ENCODE assay signal across 22 mouse cellular contexts in genomic region chr6:134855926-134856325, GRCm38 (mm10). TPM values are rescaled to one million over a fixed set of nuclear protein-coding genes. Genes with fewer than 3 reads are reported as not detected.
A peak's percentile ranks its signal among the peaks of the same experiment; 100 is the strongest.
DNase-seq lines count a peak whose midpoint lies in the region; ATAC-seq and TF ChIP-seq lines count a peak whose summit lies in the region.
"Had no signal": no experiment of that assay in that cellular context is flagged by ENCODE, and none has a peak within 500 bp of the region (broad histone marks: within the 10 kb centered on the region; RNA-seq: fewer than 3 reads in every experiment).

No protein-coding gene starts in this region.

- WGBS in kidney, embryonic 15.5 days: 90% methylated on average over 16 of the region's 16 CpGs
- 65% methylated on average over 16 of the region's 16 CpGs for whole genome bisulfite sequencing in kidney, adult 2 months
- WGBS in kidney, embryonic 16.5 days: 84% methylated on average over 16 of the region's 16 CpGs

- no peaks in the 10 kb centered on the region for H3K9me3 ChIP-seq in kidney, embryonic 15.5 days (replicated peaks)
- H3K9me3 ChIP-seq in kidney, embryonic 16.5 days (ENCODE audit: low read length): no peaks in the 10 kb centered on the region
- H3K9me3 ChIP-seq: embryonic facial prominence, embryonic 13.5 days; embryonic facial prominence, embryonic 15.5 days; forebrain, embryonic 10.5 days; forebrain, embryonic 12.5 days had no signal

- no peak overlapping the region for H3K4me2 ChIP-seq in kidney, embryonic 15.5 days
- no peak overlapping the region for H3K4me2 ChIP-seq in kidney, embryonic 16.5 days (replicated peaks; ENCODE audit: low read depth, low read length)
- H3K4me2 ChIP-seq: embryonic facial prominence, embryonic 13.5 days; embryonic facial prominence, embryonic 15.5 days; forebrain, embryonic 12.5 days had no signal

- no peak for TF ChIP-seq CTCF in kidney, adult 2 months (conservative IDR thresholded peaks at IDR 0.05; ENCODE audit: insufficient read depth, insufficient read length, low read depth, low read length)

- peaks cover 7% of the 10 kb centered on the region for H3K36me3 ChIP-seq in kidney, embryonic 15.5 days
- no peaks in the 10 kb centered on the region; the same call in 1 of the 2 replicates for H3K36me3 ChIP-seq in kidney, adult 2 months (ENCODE audit: control insufficient read depth, insufficient read depth, low read length)
- no peaks in the 10 kb centered on the region for H3K36me3 ChIP-seq in kidney, embryonic 16.5 days (ENCODE audit: insufficient read depth, low read length)
- H3K36me3 ChIP-seq: forebrain, embryonic 10.5 days; forebrain, embryonic 12.5 days had no signal

- peak; percentile 56 for DNase-seq in kidney, adult 11 months
- peak; percentile 78 for DNase-seq in kidney, adult 2 months
- DNase-seq in kidney, postnatal 4 days: no peak
- peak; percentile 76 for DNase-seq in kidney, adult 9 months
- DNase-seq: adrenal gland, adult 2 months; adrenal gland, postnatal 10 days; adrenal gland, postnatal 25 days; cerebellum, adult 11 months; cerebellum, adult 18-20 months; cerebellum, adult 9-10 months; cerebellum, postnatal 10 days; cerebellum, postnatal 25 days; embryo, embryonic 11 days had no signal

- peaks cover 8% of the 10 kb centered on the region; the same call in 1 of the 2 replicates for H3K4me1 ChIP-seq in kidney, embryonic 15.5 days
- peaks cover 10% of the 10 kb centered on the region; the same call in 1 of the 2 replicates for H3K4me1 ChIP-seq in kidney, adult 2 months (ENCODE audit: control insufficient read depth, insufficient read depth, low read length)
- H3K4me1 ChIP-seq in kidney, embryonic 16.5 days (ENCODE audit: insufficient read depth, low read length): no peaks in the 10 kb centered on the region
- H3K4me1 ChIP-seq: embryonic facial prominence, embryonic 13.5 days; embryonic facial prominence, embryonic 15.5 days; forebrain, embryonic 12.5 days had no signal

- H3K27me3 ChIP-seq in kidney, embryonic 15.5 days: no peaks in the 10 kb centered on the region
- no peaks in the 10 kb centered on the region for H3K27me3 ChIP-seq in kidney, adult 2 months (replicated peaks; ENCODE audit: control insufficient read depth, insufficient read depth, low read length)
- no peaks in the 10 kb centered on the region for H3K27me3 ChIP-seq in kidney, embryonic 16.5 days (ENCODE audit: insufficient read depth, low read length)
- H3K27me3 ChIP-seq: embryonic facial prominence, embryonic 13.5 days; embryonic facial prominence, embryonic 15.5 days; forebrain, embryonic 12.5 days had no signal

- TF ChIP-seq POLR2A in kidney, adult 2 months (IDR thresholded peaks at IDR 0.05; ENCODE audit: low read depth, low read length): no peak

- no peak for ATAC-seq in kidney, embryonic 15.5 days (replicated peaks; ENCODE audit: low FRiP score)
- no peak for ATAC-seq in kidney, embryonic 16.5 days (ENCODE audit: low FRiP score, low TSS enrichment)
- ATAC-seq: forebrain, embryonic 14.5 days; forebrain, embryonic 16.5 days had no signal

- no peak overlapping the region for H3K27ac ChIP-seq in kidney, embryonic 15.5 days
- no peak overlapping the region for H3K27ac ChIP-seq in kidney, adult 2 months (ENCODE audit: insufficient read depth, low read depth, low read length)
- H3K27ac ChIP-seq in kidney, embryonic 16.5 days (ENCODE audit: low read length): no peak overlapping the region
- H3K27ac ChIP-seq: embryonic facial prominence, embryonic 13.5 days; embryonic facial prominence, embryonic 15.5 days; forebrain, embryonic 10.5 days; forebrain, embryonic 12.5 days had no signal

- no peak overlapping the region for H3K9ac ChIP-seq in kidney, embryonic 15.5 days
- H3K9ac ChIP-seq in kidney, embryonic 16.5 days (replicated peaks; ENCODE audit: low read length): no peak overlapping the region
- H3K9ac ChIP-seq: embryonic facial prominence, embryonic 13.5 days; embryonic facial prominence, embryonic 15.5 days; forebrain, embryonic 12.5 days had no signal

- no peak overlapping the region for H3K4me3 ChIP-seq in kidney, embryonic 15.5 days (replicated peaks)
- H3K4me3 ChIP-seq in kidney, adult 2 months (ENCODE audit: insufficient read depth, low read depth, low read length): no peak overlapping the region
- H3K4me3 ChIP-seq in kidney, embryonic 16.5 days (ENCODE audit: low read length): no peak overlapping the region
- H3K4me3 ChIP-seq: embryonic facial prominence, embryonic 13.5 days; embryonic facial prominence, embryonic 15.5 days; erythroblast, embryonic 14.5 days; forebrain, embryonic 10.5 days; forebrain, embryonic 12.5 days had no signal

RNA-seq across cellular contexts. Expression of gene Crebl2, which starts 26.0 kb away (rescaled TPM):
- 2.3 and 3.1 TPM in 2 replicates for polyA plus RNA-seq in kidney, embryonic 15.5 days (2015; fragmentation: Nextera tagmentation; extraction: Ambion mirVana)
- 20.4 and 26.1 TPM in 2 replicates for polyA plus RNA-seq in kidney, adult 2 months (2012; rRNA removed)
- 2.8 TPM in 2 replicates for polyA plus RNA-seq in kidney, embryonic 16.5 days (2015; fragmentation: Nextera tagmentation; extraction: Ambion mirVana)

RNA-seq across cellular contexts. Expression of gene Gpr19, which starts 42.5 kb away (rescaled TPM):
- 11.0 and 12.3 TPM in 2 replicates for polyA plus RNA-seq in kidney, embryonic 15.5 days (2015; fragmentation: Nextera tagmentation; extraction: Ambion mirVana)
- 6.4 and 7.9 TPM in 2 replicates for polyA plus RNA-seq in kidney, adult 2 months (2012; rRNA removed)
- polyA plus RNA-seq in kidney, embryonic 16.5 days (2015; fragmentation: Nextera tagmentation; extraction: Ambion mirVana): 13.5 and 13.6 TPM in 2 replicates

Comparison
In these comparisons a context has a peak if more than half of its experiments do, and no peak if none do; other contexts are left out.
1. DNase-seq: peak in kidney, adult 11 months (single experiment), kidney, adult 2 months (single experiment) and kidney, adult 9 months (single experiment); none in kidney, postnatal 4 days (0 of 2).